Mouse (Mus musculus) urinary bladder, postnatal 36 days (tissue): ENCODE data around the gene Tiam1.

ENCODE experiments used
- DNase-seq, 2 experiments: peaks; one replicate each; pipeline ENCODE4 v3.0.0; 2022; ENCODE audit warnings: low spot score in 2 of 2, mixed read lengths in 1 of 2

Tiam1 gene

GRCm38 (mm10) chr16:90051051-90051450 is 92.5 kb downstream of the Tiam1 start:
- DNase-seq = no peak

DNA sequence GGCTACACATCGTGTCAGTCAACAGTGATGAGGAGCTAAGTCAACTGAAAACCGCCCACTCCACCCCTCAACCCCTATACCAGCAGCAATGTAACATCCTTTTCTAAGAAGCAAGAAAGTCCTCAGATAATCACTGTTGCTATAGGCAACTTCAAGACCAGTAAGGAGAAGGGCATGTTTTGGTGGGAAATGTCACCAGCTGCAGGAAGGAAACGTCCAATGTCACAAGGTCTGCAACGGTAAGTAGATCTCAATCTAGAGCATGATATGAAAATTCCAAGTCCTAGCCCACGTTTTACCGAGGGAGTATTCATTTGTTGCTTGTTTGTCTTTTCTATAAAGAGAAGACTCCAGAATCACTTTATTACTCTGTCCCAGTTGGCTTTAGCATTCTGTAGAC is 95.7 kb downstream of the Tiam1 start:
- no peak for DNase-seq

- peak in 1 of 2 experiments; percentile 47 for DNase-seq
Measured at GRCm38 (mm10) chr16:90046494-90047158, 96.9 kb downstream of the Tiam1 start.

DNA sequence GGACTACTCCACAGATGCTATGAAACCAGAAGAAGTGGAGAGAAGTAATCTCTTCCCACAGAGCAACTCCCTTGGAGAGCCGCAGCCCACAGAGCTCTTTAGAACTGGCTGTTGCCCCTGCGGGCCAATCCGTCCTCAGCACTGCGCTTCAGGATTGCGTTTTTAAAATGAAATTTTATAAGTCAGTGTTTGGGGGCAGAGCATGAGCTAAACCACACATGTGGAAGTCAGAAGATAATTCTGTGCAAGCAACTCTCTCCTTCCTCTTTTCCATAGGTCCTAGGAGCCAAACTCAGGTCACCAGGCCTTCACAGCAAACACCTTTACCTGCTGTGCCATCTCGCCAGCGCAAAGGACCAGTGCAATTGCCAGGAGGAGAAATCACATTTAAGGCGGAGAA is 98.0 kb downstream of the Tiam1 start:
- no peak for DNase-seq

GRCm38 (mm10) chr16:90044004-90044754 is 99.4 kb downstream of the Tiam1 start:
- no peak for DNase-seq

GRCm38 (mm10) chr16:90042874-90043273 is 100.7 kb downstream of the Tiam1 start:
- no peak for DNase-seq

- no peak for DNase-seq
Measured at GRCm38 (mm10) chr16:90042386-90042785, 101.2 kb downstream of the Tiam1 start.

DNA sequence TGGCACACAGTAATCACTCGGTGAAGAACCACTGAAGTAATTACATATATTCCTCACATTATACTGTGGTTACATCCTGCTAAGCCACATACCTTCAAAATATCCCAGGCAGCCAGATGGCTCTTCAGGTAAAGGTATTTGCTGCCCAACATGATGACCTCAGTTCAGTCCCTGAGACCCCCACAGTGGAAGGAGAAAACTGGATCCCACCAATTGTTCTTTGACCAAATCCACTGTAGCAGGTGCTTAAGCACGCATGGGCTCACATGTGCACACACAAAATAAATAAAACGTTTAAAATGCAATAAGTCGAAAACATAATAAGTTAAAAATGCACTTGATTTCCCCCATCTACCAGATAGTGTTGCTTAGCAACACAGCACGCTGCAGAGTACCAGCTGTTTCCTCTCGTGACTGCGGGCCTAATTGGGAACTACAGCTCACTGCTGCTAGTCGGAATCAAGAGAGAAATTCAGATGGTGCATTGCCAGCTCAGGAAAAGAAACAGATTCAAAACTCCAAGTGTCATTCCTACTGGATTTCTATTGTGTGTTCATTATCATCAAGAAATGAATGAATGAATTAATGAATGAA is 102.7 kb downstream of the Tiam1 start:
- DNase-seq = no peak

- no peak for DNase-seq
Measured at GRCm38 (mm10) chr16:90035595-90036110, 107.9 kb downstream of the Tiam1 start.

DNA sequence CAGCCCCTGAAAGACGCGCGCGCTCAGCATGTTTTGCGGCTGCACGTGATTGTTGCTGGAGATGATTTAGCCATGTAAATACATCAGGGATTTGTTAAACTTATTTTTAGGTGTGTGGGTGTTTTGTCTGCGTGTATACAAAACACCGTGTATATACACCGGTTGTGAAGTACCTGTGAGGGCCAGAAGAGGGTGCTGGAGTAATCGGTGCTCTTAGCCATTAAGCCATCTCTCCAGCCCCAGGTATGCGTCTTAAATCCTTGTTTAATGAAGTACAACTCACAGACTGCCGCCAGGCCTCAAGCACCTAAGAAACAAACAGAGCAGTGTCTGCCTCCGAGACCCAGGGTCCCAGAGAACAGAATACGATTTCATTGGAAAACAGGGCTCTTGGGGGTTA is 113.2 kb downstream of the Tiam1 start:
- no peak for DNase-seq

DNA sequence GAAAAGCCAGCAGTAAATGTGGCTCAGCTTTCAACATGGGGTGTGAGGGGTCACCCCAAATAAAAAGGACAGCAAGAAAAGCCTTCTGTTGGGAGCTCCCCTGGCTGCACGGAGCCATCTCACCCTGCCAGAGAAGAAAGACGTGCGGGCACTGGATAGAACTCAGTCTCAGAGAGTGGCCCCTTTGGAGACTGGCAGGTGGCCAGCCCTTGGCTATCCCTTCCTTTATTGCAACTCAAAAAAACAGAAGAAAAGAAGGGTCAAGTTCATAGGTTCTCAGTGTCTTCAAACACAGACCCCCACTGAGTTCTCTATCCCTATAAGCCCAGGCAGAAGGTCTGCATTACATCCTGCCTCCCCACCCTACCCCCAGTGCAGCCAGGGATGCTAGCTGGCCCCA is 115.7 kb downstream of the Tiam1 start:
- no peak for DNase-seq

- no peak for DNase-seq
Measured at GRCm38 (mm10) chr16:90025526-90026172, 117.9 kb downstream of the Tiam1 start.

- no peak for DNase-seq
Measured at GRCm38 (mm10) chr16:90023665-90024010, 119.9 kb downstream of the Tiam1 start.

DNA sequence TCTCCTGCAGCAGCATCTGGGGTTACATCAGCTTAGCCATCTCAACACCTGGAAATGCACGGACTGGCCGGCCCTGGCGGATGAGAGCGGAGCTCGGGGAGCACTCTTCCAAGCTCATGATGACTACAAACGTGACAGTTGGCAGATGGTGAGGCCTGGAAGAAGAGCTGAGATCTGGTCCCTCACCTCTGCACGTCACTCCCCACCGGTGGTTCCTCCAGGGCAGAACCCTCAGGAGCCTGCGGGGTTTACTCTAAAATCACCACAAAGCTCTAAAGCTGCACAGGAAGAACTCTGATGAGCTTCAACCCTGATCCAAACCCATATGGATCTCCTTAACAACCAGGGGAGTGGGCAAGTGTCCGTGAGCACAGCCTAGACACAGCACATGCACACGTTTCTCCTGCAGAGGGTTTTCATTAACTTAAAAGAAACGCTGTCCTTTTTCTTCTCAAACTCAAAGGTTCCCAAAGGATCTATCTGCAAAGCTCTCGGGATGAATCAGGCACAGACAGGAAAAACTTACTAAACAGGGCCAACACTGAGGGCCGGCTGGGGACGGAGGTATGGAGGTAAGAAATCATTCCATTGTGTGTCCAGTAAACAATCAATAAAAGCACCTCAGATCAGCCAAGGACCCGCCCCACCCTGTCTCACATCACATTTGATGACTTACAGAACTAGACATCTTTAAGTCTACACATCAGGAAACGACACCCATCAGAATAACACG is 120.5 kb downstream of the Tiam1 start:
- no peak for DNase-seq

- DNase-seq = no peak
Measured at GRCm38 (mm10) chr16:90016046-90016445, 127.5 kb downstream of the Tiam1 start.

DNA sequence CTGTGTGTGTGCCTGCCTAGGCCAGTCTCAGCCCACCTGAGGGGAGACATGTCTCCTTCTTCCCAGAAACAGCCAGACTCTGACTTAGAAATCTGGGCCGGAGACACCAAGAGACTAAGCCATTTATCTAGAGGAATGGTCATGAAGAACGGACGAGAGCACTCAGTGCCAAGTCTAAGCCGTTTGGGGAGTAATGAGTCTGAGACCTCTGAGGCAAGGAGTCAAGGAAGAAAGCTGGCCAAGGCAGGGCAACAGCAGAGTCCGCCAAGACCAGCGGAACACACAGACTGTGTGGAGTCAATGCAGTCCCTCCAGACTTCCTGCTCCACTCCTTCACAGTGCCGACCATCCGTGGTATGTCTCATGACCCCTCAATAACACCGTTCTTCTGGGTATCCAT is 129.0 kb downstream of the Tiam1 start:
- peak in 1 of 2 experiments; percentile 50 for DNase-seq

- peak in 1 of 2 experiments; percentile 32 for DNase-seq
Measured at GRCm38 (mm10) chr16:90011521-90012181, 131.9 kb downstream of the Tiam1 start.

DNA sequence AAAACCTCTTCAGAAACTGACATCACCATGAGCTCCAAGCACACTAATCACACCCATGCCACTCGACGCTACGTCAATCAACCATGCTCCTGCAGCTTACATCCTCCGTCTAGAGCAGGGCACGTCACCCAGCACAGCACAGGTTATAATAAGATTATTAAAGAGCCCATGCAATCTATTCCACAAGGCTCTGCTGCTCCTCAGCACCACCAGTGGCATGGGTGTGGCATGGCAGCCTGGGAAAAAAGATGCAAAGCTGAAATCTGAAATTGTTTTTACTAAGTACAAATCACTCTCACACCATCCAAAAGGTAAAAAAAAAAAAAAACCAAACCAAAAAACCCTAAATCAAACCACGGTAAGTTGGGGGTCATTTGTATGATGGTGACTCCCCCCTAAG is 135.1 kb downstream of the Tiam1 start:
- DNase-seq = no peak

DNA sequence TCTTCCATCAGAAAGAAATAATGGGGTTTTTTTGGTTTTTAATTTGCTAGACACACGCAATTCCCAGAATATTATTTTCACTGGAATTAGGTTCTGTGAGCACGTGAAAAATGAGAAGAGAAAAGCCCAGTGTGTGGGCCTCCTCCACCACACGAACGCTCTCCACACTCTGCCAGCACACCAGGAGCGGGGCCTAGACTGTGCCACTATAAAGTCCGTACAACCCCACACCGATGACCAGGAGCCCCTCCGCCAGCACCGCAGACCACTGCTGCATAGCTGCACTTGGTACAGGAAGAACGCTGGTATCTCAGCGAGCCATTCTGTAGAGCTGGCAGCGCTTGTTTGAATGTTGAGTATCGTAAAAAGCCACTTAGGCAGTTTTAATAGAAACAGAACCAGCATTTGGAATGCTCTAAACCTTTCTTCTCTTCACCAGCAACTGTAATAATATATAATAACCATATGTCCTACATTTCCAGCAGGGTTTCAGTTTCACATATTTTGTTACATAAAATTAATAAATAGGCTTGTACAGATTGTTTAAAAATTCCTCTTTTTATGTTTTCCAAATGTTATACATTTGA is 136.1 kb downstream of the Tiam1 start:
- no peak for DNase-seq

GRCm38 (mm10) chr16:90003556-90003955 is 140.0 kb downstream of the Tiam1 start:
- DNase-seq = no peak

DNA sequence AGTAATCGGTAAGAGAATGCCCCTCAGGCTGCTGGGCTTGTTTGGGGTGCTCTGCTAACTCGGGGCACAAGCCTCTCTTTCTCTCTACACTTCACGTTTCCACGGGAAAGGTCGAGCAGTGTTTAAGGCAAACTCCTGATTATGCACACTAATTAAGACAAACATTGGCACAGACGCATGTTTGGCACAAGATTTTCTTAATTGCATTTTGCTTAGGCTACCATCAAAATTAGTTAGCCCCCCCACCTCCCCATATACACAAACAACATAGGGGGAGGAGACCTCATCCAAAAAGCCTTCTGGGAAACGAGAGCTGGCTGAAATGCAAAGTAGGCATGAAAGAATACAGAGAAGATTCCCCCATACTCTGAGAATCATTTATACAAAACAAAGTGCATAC is 148.4 kb downstream of the Tiam1 start:
- no peak for DNase-seq
